Mouse (Mus musculus) lung, embryonic 14.5 days (tissue): ENCODE measurements at regions not wholly inside any gene's neighbourhood (a gene's known extent, or its start where the extent isn't known, plus 50 kb on each side); places are given as distances from the start of the nearest gene placed in this dataset.
A peak's percentile ranks its signal among the peaks of the same experiment; 100 is the strongest.

Source experiments
- ATAC-seq: fragments of 200-750 bp; cut with Nextera tagmentation; 2 replicates; pipeline ENCODE4 v1.8.0; 2017; ENCODE audit warnings: mild to moderate bottlenecking, moderate TSS enrichment, moderate library complexity; ENCODE audit not compliant: insufficient read depth
- DNase-seq: peaks from one replicate; pipeline ENCODE4 v3.0.0-alpha.2; 2015
- H3K27ac ChIP-seq: fragments of 300-500 bp; sonication (generic); 2 replicates; pipeline ENCODE4 v1.5.1; 2014; ENCODE audit warnings: low read depth, mild to moderate bottlenecking, moderate library complexity
- H3K27me3 ChIP-seq: fragments of 300-500 bp; sonication (generic); 2 replicates; pipeline ENCODE4 v1.6.1; 2014; ENCODE audit warnings: low read length, control low read depth; ENCODE audit not compliant: insufficient read depth
- H3K36me3 ChIP-seq: fragments of 300-500 bp; sonication (generic); 2 replicates; pipeline ENCODE4 v1.6.1; 2014; ENCODE audit warnings: control low read depth; ENCODE audit not compliant: insufficient read depth
- H3K4me1 ChIP-seq: fragments of 300-500 bp; sonication (generic); 2 replicates; pipeline ENCODE4 v1.6.1; 2014; ENCODE audit warnings: antibody characterized with exemption, control low read depth; ENCODE audit not compliant: insufficient read depth
- H3K4me2 ChIP-seq: fragments of 300-500 bp; sonication (generic); 2 replicates; pipeline ENCODE4 v1.6.1; 2014; ENCODE audit warnings: mild to moderate bottlenecking
- H3K4me3 ChIP-seq: fragments of 300-500 bp; sonication (generic); 2 replicates; pipeline ENCODE4 v1.5.1; 2014; ENCODE audit warnings: low read depth, low read length
- H3K9ac ChIP-seq: fragments of 300-500 bp; sonication (generic); 2 replicates; pipeline ENCODE4 v1.6.1; 2014
- H3K9me3 ChIP-seq: fragments of 300-500 bp; sonication (generic); 2 replicates; pipeline ENCODE4 v1.6.1; 2016; ENCODE audit warnings: low read depth, low read length, control low read depth
- CTCF ChIP-seq: IDR thresholded peaks from 2 replicates; pipeline ENCODE4 v1.5.1; 2016; ENCODE audit warnings: antibody characterized with exemption, low read depth
- WGBS: fragments of 180-500 bp; shearing (Covaris S2); extraction: QIAGEN DNeasy Blood & Tissue Kit; methylation state at CpG from one replicate; pipeline ENCODE4 v1.1.7; 2014; 5-methylcytosine and 5-hydroxymethylcytosine counted together

DNA sequence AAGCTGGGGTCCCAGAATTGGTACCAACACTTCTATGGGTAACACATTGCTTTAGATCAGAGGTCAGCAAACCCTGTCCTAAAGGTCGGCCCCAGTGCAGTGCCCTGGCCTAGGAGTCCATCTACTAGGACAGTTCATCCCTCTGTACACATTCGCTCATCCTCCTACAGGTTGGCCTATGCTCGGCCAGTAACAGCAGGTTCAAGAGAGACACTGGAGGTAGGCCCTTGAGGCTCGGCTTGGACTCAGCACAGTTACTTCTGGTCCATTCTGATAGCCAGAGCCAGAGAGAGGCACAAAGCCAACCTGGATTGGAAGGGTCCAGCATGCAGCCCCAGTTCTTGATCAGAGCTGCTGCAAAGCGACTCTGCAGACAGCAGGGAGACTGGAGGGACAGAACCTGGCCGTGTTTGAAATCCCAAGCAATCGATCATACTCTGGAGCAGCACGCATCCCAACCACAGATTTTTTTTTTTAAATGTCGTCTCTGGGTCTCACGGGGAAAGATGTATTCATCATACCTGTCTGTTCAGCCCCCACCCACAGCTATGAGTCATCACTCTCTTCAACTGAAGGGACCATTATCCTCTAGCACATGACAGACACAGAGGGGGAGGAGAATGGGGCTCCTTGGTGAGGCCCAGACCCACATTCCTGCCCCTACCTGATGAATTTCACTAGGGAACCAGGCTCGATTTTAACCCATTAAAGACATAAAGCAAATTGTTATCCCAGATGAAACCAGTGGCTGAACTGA is 112.4 kb upstream of the Mkln1 start:
- DNase-seq = no peak
- H3K27me3 ChIP-seq = no peaks in the 10 kb centered on the region
- peaks cover 4% of the 10 kb centered on the region for H3K4me1 ChIP-seq
- 62% methylated on average over 11 of the region's 11 CpGs for WGBS
- no peaks in the 10 kb centered on the region for H3K36me3 ChIP-seq
- no peak overlapping the region for H3K4me3 ChIP-seq
- TF ChIP-seq CTCF = no peak
- no peak overlapping the region for H3K4me2 ChIP-seq
- H3K9ac ChIP-seq = no peak overlapping the region
- no peaks in the 10 kb centered on the region for H3K9me3 ChIP-seq
- no peak overlapping the region for H3K27ac ChIP-seq
- no peak for ATAC-seq

DNA sequence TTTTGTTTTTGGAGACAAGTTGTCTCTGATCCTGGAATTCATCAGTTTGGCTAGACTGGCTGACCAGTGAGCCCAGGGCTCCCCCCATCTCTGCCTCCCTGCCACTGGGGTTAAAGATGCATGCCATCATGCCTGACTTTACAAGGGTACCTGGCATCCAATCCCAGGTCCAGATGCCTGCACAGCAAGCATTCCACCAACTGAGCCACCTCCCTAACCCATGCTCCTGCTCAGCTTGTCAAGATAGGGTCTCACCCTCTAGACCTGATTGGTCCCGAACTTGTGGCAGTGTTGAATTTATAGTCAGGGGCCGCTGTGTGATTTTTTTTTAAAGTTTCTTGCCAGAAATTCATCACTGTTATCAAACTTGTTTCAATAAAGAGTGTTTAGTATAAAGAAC is 111.4 kb upstream of the Mkln1 start:
- Histone ChIP-seq H3K36me3 (no peaks in the 10 kb centered on the region), H3K27ac (no peak overlapping the region), H3K27me3 (no peaks in the 10 kb centered on the region), H3K4me3 (no peak overlapping the region), H3K4me1 (peaks cover 4% of the 10 kb centered on the region), H3K4me2 (no peak overlapping the region), H3K9ac (no peak overlapping the region), H3K9me3 (no peaks in the 10 kb centered on the region)
- TF ChIP-seq CTCF = no peak
- no peak for DNase-seq
- ATAC-seq = no peak
- 56% methylated on average over 2 of the region's 2 CpGs for WGBS

DNA sequence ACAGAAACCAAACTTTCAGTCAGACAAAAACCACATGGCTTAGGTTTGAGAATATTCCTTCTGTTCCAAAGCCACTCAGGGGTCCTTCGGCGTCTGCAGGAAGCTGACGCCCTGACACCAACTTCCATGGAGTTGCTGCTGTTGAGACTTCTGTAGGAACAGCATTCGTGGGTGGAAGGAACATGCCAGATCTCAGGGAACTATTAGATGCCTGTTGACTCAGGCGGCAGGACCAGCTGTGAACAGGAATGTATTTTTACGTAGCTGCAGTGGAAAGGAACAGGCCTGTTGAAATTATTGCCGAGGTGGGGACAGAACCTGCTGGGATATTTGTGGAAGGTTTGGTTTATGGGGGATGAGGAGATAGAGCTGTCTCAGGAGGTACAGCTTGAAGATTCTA is 110.8 kb upstream of the Mkln1 start:
- no peak overlapping the region for H3K4me2 ChIP-seq
- DNase-seq (no peak), ATAC-seq (no peak)
- no peaks in the 10 kb centered on the region for H3K36me3 ChIP-seq
- WGBS = 36% methylated on average over 7 of the region's 7 CpGs
- TF ChIP-seq CTCF = no peak
- no peak overlapping the region for H3K27ac ChIP-seq
- H3K9me3 ChIP-seq = no peaks in the 10 kb centered on the region
- peaks cover 4% of the 10 kb centered on the region for H3K4me1 ChIP-seq
- H3K4me3 ChIP-seq = no peak overlapping the region
- H3K9ac ChIP-seq = no peak overlapping the region
- H3K27me3 ChIP-seq = no peaks in the 10 kb centered on the region

DNA sequence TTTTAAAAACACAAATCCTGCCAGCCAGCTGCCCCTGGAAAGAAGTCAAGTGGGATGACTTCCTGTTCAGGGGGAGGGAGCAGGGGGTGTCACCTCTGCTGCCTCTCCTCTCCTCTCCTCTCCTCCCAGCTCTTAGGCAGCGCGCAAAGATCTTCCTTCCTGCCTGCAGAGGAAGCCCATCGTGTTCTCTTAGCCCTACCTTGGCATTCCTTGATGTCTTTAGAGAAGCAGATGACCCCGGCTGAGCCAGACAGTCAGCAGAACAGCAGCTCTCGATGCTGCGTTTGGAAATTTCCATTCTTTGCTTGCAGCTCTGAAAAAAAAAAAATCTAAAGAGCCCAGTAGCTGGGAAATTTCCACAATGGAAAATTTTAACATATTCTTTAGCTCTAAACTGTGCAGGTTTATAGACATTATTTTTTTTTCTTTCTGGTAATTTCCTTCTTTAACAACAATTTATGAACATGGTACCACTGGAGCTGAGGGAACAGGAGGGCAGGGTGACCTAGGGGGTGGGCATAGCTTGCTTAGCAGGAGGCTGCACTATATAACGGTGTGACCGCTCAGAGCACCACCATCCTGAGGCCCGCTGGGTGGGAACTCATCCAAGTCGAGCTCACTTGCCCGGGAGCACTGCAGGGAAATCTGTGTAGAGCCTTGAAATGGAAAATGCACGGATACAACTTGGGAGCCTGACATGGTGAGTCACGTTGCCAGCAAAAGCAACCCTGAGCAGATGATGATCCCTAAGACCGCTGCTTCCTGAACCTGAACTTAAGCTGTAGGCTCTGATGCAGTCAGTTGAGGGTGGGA is 109.9 kb upstream of the Mkln1 start:
- ATAC-seq = peak; percentile 52; the same call in 1 of the 2 replicates
- 31% methylated on average over 14 of the region's 14 CpGs for WGBS
- no peak overlapping the region for H3K27ac ChIP-seq

DNA sequence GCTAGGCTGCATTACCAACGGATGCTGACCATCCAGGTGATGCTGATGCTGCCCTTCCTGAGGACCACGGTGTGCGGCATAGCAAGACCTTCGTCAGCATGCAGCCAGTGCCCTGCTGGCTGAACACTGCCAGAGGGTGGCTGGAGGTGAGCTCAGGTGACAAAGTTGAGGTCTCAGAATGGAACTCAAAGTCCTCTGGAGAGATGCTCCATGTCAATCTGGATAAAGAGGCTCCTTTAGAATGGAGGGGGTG is 109.4 kb upstream of the Mkln1 start:
- Histone ChIP-seq H3K27me3 (no peaks in the 10 kb centered on the region), H3K9me3 (no peaks in the 10 kb centered on the region), H3K4me1 (peaks cover 4% of the 10 kb centered on the region), H3K4me2 (no peak overlapping the region), H3K9ac (no peak overlapping the region), H3K27ac (no peak overlapping the region), H3K4me3 (no peak overlapping the region), H3K36me3 (no peaks in the 10 kb centered on the region)
- TF ChIP-seq CTCF = no peak
- WGBS = 86% methylated on average over 4 of the region's 4 CpGs
- ATAC-seq (no peak), DNase-seq (no peak)

More for the DNA sequence above, 109.9 kb upstream of the Mkln1 start:
- Histone ChIP-seq H3K4me1 (peaks cover 4% of the 10 kb centered on the region), H3K9me3 (no peaks in the 10 kb centered on the region), H3K36me3 (no peaks in the 10 kb centered on the region), H3K9ac (no peak overlapping the region), H3K4me2 (0 out of 2 replicates have a peak overlapping the region, but pooled peaks have one; percentile 29), H3K4me3 (no peak overlapping the region), H3K27me3 (no peaks in the 10 kb centered on the region)
- DNase-seq = peak; percentile 56
- no peak for TF ChIP-seq CTCF

DNA sequence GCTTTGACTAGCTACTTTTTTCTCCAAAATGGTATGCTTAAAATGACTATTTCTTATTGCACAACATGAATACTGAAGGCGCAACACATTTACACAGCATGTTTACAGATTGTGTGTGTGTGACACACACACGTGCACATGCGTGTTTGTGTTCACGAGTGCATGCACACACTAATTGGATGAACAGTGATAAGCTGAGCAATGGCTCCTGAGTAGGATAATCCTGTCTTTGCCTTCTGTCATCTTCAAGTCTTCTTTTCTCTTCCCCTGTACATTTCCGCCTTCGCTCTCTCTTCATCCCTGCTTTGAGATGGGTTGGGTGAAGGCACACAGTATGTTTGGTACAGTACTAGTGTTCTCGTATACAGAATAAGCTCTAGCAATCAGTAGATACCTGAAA is 106.5 kb upstream of the Mkln1 start:
- peaks cover 4% of the 10 kb centered on the region for H3K4me1 ChIP-seq
- H3K36me3 ChIP-seq = no peaks in the 10 kb centered on the region
- no peak overlapping the region for H3K9ac ChIP-seq
- H3K27me3 ChIP-seq = no peaks in the 10 kb centered on the region
- DNase-seq (no peak), ATAC-seq (no peak)
- TF ChIP-seq CTCF = no peak
- WGBS = 88% methylated on average over 7 of the region's 7 CpGs
- no peak overlapping the region for H3K4me2 ChIP-seq
- no peak overlapping the region for H3K27ac ChIP-seq
- no peak overlapping the region for H3K4me3 ChIP-seq
- no peaks in the 10 kb centered on the region for H3K9me3 ChIP-seq

DNA sequence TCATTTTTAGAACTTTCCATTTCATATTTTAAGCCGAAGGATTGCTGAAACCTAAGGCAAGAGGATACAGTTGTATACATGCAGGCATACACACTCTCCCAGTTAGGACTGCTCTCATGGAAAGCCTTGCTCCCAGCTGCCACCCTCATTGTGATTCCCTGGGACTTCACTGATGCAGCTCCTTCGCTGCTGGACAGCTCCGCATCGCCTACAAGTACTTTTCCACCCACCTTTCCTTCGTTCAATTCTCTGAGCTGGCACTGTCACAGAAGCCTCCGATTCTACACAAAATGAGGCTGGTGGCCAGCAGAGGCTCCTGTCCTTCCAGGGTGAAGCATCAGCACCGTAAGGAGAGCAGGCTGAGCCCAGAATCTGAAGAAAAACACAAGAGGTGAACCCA is 105.5 kb upstream of the Mkln1 start:
- no peak overlapping the region for H3K27ac ChIP-seq
- no peak overlapping the region for H3K4me3 ChIP-seq
- H3K4me2 ChIP-seq = no peak overlapping the region
- ATAC-seq (no peak), DNase-seq (peak; percentile 42)
- no peaks in the 10 kb centered on the region for H3K27me3 ChIP-seq
- H3K4me1 ChIP-seq = peaks cover 4% of the 10 kb centered on the region
- WGBS = 36% methylated on average over 7 of the region's 7 CpGs
- no peaks in the 10 kb centered on the region for H3K36me3 ChIP-seq
- no peak overlapping the region for H3K9ac ChIP-seq
- no peaks in the 10 kb centered on the region for H3K9me3 ChIP-seq
- no peak for TF ChIP-seq CTCF
